Mouse (Mus musculus) heart, postnatal 10 days (tissue): ENCODE data around the gene Sept7. TPM values are rescaled to one million over a fixed set of nuclear protein-coding genes. Genes with fewer than 3 reads are reported as not detected.

Experiments used
- DNase-seq, 2 experiments: peaks; one replicate each; pipeline ENCODE4 v3.0.0; 2021
- intact Hi-C: fragments of 180-260 bp; cut with DNase I; formaldehyde crosslinking; loops from one replicate; pipeline ENCODE4 v1.15.1; 2025
- total RNA-seq, 2 experiments: library from RNA; stranded (reverse); gene quantifications; 2 replicates each; pipeline ENCODE4 v1.2.3; 2021

Gene Sept7
- total RNA-seq, 2 experiments from 2014 or later: 162 to 187 TPM

GRCm38 (mm10) chr9:25355806-25356205 lies 103.6 kb downstream of the Sept7 start:
- DNase-seq: no peak
- intact Hi-C loops: no loop called here

DNA sequence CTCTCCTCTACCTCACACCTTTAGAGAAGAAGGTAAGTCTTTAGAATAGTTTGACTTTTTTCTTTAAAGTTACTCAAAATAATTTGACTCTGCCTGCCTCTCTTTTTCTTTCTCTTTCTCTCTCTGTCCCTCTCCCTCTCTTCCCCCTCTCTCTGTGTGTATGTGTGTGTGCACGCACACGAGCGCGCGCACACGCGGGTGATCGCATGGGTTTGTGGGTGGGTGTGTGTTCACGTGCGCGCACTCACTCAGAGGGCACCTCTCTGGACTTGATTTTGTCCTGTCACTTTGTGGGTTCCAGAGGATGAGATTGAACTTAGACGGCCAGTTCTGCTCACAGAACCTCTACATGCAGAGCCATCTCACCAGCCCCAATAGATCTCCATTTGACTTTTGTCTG lies 105.3 kb downstream of the Sept7 start:
- intact Hi-C loops: no loop called here
- no peak for DNase-seq

- intact Hi-C loops: no loop called here
- DNase-seq: no peak
These were observed 105.8 kb downstream of the Sept7 start for GRCm38 (mm10) chr9:25358018-25358417.

Other genes starting within 250 kb of the Sept7 start
- gene Gm10181, start 163.0 kb upstream of the Sept7 start, total RNA-seq: not detected
- 10 to 100 TPM; 40.4 to 42.1 TPM for gene Herpud2, start 100.6 kb upstream of the Sept7 start, total RNA-seq
- gene Eepd1, start 229.1 kb downstream of the Sept7 start, total RNA-seq: 10 to 100 TPM; 21.3 to 27.3 TPM